Mouse (Mus musculus): Measurements from ENCODE around the gene Ankrd28. TPM values are rescaled to one million over a fixed set of nuclear protein-coding genes. Genes with fewer than 3 reads are reported as not detected.
"Not testable (repeated sequence)": the region's sequence is repeated elsewhere in the genome, so short reads cannot be mapped to it uniquely, and the experiment has no call there.

Ankrd28 gene
- 10 to 100 TPM; 25.0 to 34.2 (median 29.3) TPM for total RNA-seq (2022)

GRCm38 (mm10) chr14:31830571-31831369, at the start of gene Ankrd28:
TSS of gene Ankrd28 (minus strand) at chr14:31830651.
- peak; percentile 86 for DNase-seq (ENCODE audit: low spot score)

GRCm38 (mm10) chr14:31879456-31879855, 49.0 kb upstream of the Ankrd28 start:
- no peak for DNase-seq (ENCODE audit: low spot score)

- peak; percentile 31 for DNase-seq (ENCODE audit: low spot score)
Observed at GRCm38 (mm10) chr14:31872130-31872529, 41.7 kb upstream of the Ankrd28 start.

GRCm38 (mm10) chr14:31870436-31870835, 40.0 kb upstream of the Ankrd28 start:
- DNase-seq (ENCODE audit: low spot score) = no peak

- no peak for DNase-seq (ENCODE audit: low spot score)
Observed at GRCm38 (mm10) chr14:31868591-31868990, 38.1 kb upstream of the Ankrd28 start.

- DNase-seq (ENCODE audit: low spot score) = not testable (repeated sequence)
Observed at GRCm38 (mm10) chr14:31866366-31866765, 35.9 kb upstream of the Ankrd28 start.

GRCm38 (mm10) chr14:31858679-31859078, 28.2 kb upstream of the Ankrd28 start:
- DNase-seq (ENCODE audit: low spot score) = peak; percentile 36

GRCm38 (mm10) chr14:31857096-31857975, 26.9 kb upstream of the Ankrd28 start:
- DNase-seq (ENCODE audit: low spot score) = no peak

GRCm38 (mm10) chr14:31856007-31856406, 25.6 kb upstream of the Ankrd28 start:
- no peak for DNase-seq (ENCODE audit: low spot score)

- no peak for DNase-seq (ENCODE audit: low spot score)
Observed at GRCm38 (mm10) chr14:31854667-31855066, 24.2 kb upstream of the Ankrd28 start.

GRCm38 (mm10) chr14:31843571-31843970, 13.1 kb upstream of the Ankrd28 start:
- DNase-seq (ENCODE audit: low spot score) = no peak

- DNase-seq (ENCODE audit: low spot score) = no peak
Observed at GRCm38 (mm10) chr14:31832022-31832421, 1.6 kb upstream of the Ankrd28 start.

GRCm38 (mm10) chr14:31831370-31831712, 890 bp upstream of the Ankrd28 start:
- DNase-seq (ENCODE audit: low spot score) = peak; percentile 6

- DNase-seq (ENCODE audit: low spot score) = peak; percentile 21
Observed at GRCm38 (mm10) chr14:31829761-31830562, 489 bp downstream of the Ankrd28 start.

GRCm38 (mm10) chr14:31827221-31827620, 3.2 kb downstream of the Ankrd28 start:
- no peak for DNase-seq (ENCODE audit: low spot score)

GRCm38 (mm10) chr14:31809942-31810341, 20.5 kb downstream of the Ankrd28 start:
- DNase-seq (ENCODE audit: low spot score) = no peak

- DNase-seq (ENCODE audit: low spot score) = no peak
Observed at GRCm38 (mm10) chr14:31803791-31804190, 26.7 kb downstream of the Ankrd28 start.

- no peak for DNase-seq (ENCODE audit: low spot score)
Observed at GRCm38 (mm10) chr14:31800976-31801375, 29.5 kb downstream of the Ankrd28 start.

- DNase-seq (ENCODE audit: low spot score) = no peak
Observed at GRCm38 (mm10) chr14:31800446-31800845, 30.0 kb downstream of the Ankrd28 start.

- no peak for DNase-seq (ENCODE audit: low spot score)
Observed at GRCm38 (mm10) chr14:31798937-31799336, 31.5 kb downstream of the Ankrd28 start.

- DNase-seq (ENCODE audit: low spot score) = no peak
Observed at GRCm38 (mm10) chr14:31795535-31795934, 34.9 kb downstream of the Ankrd28 start.

GRCm38 (mm10) chr14:31794776-31795126, 35.7 kb downstream of the Ankrd28 start:
- DNase-seq (ENCODE audit: low spot score) = no peak
